Mouse (Mus musculus): Measurements from ENCODE around the gene Wfdc1. TPM values are rescaled to one million over a fixed set of nuclear protein-coding genes. Genes with fewer than 3 reads are reported as not detected.

The Wfdc1 gene
- polyA plus RNA-seq, 1 experiment: 41.3 TPM

DNA sequence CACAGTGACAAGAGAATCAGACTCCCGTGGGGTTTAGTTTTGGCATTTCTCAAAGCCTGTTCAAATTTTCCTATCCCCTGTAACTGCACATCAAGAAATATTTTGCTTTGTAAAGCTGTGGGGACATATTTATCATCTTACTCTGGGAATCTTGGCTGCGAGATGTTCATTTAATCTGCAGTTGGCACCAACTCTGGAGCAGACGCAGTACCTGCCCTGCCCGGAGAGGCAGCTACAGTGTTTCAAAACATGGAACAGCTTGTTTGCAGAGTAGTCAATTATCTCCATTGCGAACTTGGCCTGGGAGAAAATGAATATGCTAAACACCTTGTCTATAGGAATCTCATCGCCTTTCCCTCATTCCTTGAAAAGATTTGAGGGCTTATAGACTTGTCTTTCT is 27.9 kb upstream of the Wfdc1 start:
- peak; percentile 46 for DNase-seq (ENCODE audit: low read depth)

DNA sequence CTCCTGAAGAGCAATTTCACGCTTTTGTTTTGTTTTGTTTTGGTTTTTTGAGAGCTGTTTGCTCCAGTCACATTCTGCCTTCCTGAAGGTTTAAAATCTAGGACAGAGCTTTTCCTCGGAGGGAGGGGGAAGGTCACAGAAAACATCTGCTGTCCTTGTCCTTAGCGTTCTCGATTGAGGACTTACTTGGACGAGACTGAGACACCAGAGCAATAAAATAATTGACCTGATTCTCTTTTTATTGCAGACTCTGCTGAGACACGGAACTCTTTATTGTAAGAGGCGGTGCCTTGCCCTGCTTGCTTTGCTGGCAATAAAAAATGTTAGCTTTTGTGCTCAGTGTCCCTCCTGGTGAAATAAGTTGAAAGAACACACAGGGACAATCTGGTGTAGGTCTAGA is 26.4 kb upstream of the Wfdc1 start:
- no peak for DNase-seq (ENCODE audit: low read depth)

DNA sequence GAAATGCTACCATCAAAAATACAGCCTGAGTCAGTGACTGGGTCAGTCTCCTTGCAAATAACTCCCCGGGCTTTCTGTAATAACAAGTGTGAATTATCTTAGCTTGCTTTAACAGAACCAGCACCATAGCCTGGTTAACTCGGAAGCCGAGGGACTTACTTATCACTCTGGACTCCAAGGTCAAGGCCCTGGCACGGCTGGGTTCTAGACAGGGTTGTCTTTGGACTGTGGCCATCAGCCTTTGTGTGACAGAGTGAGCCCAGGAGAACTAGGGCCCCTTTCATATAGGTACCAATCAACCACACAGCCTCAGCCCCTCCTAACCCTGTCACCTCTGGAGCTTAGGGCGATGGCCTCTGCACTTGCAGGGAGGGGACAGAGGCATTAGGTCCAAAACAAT is 25.1 kb upstream of the Wfdc1 start:
- no peak for DNase-seq (ENCODE audit: low read depth)

DNA sequence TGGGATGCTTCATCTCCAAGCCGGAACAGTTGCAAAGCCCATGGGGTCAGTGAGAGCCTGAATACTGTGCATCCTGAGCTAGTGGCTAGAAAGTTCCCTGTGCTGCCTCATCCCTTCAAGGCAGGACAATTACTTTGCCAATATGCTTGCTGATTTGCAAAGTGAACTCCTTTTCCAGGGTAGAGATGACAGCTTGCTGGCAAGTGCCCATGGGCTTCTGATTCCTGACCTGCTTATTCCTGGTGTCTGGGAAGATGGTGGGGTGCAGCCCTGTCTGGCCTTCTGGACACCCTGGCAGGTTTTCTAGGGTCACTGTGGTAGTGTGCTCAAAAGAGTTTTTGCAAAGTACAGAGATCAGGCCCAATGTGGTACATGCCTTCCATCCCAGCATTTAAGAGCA is 23.2 kb upstream of the Wfdc1 start:
- no peak for DNase-seq (ENCODE audit: low read depth)

DNA sequence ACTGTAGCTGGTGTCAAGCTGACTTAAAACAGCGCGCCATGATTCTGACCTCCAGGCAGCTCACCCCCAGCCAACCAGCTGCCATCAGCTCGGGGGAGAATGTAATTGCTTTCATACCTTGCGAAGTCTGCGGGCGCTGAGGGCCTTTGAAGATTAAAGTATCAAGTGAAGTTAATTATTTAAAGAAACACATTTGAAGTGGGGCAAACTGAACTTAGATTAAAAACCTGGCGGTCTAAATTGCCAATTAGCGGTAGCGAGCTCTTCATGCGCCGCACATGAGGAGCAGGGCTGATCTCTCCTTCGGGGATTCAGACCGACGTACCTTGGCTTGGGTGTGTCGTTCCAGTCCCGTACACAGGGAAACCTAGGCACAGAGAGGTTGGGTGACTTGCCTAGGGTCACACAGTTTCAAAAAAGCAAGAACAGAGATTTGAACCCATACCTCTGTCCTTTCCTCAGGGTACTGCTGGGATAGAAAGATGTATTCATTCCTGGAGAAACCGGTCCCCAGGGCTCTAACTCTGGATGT is 21.7 kb upstream of the Wfdc1 start:
- no peak for DNase-seq (ENCODE audit: low read depth)

DNA sequence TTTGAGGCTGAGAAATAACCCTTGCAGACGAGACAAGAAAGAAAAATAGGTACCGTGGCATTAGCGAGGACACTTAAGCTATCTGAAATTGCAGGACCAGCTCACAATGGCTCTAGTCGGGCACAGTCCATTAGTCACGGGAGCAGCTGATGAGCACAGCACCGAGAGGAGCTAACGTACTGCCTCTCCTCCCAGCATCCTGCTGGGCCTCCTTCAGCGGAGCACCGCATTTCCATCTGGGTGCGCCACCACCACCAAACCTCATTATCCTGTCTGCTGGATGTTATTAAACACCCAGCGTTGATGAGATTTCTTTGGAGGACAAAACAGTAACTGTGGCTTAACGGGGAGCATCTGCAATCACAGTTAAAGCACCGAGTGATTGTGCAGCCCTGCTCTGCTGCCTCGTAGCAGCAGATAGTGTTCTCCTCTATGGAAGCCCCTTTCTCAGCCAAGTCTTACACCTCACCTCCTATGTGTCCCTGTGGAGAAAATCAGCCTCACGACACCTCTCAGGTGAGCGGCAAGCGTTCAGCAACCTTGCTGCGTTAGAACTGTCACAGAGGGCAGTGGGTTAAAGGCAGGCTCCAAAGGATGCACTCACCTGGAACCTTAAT is 21.1 kb upstream of the Wfdc1 start:
- no peak for DNase-seq (ENCODE audit: low read depth)

DNA sequence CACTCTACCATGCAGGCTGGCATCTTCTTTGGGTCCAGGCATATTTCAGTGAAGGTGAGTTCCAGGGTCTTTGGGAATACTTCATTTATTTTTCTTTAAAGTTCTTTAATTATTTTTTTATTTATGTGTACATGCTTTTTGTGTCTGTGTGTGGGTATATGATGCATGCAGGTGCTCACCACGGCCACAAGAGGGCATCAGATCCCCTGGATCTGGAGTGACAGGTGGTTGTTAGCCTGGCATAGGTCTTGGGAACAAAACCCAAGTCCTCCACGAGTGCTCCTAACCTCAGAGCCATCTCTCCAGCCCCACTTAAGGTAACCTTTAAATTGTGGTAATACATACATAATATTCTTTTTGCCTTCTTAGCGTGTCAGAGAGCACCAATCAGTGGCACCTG is 20.0 kb upstream of the Wfdc1 start:
- DNase-seq (ENCODE audit: low read depth): no peak

DNA sequence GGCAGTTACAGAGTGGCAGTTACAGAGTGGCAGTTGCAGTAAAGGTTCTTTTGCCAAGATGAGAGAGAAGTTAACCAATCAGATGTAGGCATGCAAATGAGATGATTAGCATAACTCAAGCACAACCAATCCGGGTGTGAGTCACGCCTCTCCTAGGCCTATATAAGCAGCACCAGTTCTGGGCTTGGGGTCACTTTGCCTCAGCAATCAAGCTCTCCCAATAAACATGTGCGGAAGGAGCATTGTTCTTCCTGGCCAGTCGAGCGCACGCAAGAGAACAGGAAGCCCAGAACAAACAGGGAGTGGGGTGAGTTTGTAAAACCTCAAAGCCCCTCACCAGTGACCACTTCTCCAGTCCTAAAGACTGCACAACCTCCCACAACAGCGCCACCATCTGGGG is 19.3 kb upstream of the Wfdc1 start:
- DNase-seq (ENCODE audit: low read depth): no peak

DNA sequence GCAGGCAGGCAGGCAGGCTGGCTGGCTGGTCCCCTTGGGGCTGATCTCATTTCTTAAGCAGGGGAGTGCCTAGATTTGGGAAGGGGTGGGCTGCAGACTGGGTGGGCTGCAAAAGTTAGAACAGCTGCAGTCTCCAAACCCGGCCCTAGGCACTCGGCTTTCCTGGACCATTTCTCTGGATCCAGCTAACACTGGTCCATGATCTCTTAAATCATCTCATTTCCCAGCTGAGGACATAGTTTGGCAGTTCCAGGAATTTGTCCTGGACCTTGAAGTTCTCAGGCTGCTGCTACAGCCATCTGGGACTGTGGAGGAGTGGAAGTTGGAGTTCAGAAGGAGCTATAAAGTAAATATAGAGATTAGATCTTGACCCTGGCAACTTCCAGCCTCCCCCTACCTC is 14.8 kb upstream of the Wfdc1 start:
- no peak for DNase-seq (ENCODE audit: low read depth)

DNA sequence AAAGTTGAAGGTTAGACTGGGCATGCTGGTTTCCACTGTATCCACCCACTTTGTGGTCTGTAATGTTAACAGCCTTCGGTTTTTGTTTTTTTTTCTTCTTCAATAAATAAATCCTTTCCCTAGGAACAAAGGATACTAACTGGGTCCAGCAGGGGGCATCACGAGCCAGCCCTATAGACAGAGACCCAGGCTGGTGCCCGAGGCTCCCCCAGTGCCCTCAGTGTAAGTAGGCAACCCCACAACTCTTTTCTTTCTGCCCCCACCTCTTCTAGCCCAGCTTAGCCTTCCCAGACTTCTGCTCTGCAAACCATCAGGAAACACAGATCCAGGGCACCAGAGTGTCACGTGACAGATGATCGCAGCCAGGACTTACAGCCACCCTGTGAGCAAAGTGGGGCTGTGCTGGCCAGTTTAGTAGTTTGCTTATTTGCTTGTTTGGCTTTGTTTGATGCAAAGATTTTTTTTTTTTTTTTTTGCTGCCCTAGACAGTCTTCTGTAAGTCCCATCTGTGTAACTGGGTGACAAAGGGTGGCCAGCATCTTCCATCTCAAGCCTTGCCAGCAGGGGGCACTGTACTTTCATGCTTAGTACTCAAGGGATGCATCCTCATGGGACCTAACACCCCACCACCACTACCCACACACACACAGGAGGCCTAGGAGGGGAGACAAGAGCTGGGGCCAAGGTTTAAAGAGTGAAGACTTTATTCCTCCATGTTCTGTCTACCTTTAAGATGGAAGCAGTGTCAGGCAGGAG is 9.3 kb upstream of the Wfdc1 start:
- DNase-seq (ENCODE audit: low read depth): no peak

DNA sequence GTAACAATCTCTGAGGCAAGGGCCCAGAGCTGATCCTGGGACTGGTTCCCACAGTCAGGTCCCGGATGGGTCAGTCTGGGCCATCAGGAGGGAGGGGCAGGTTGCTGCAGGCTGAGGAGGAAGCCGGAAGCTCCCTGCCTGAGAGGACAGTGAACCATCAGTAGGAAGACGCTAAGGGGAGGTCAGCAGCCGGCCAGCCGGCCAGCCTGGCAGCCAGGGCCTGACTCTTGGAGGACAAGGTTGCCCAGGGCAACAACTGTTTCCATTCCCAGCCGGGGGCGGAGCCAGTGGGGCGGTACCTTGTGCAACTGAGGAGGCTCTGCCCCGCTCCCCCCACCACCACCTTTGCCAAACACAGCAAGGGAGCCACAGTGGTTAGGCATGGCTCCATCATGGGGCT is 5.1 kb upstream of the Wfdc1 start:
- DNase-seq (ENCODE audit: low read depth): no peak

DNA sequence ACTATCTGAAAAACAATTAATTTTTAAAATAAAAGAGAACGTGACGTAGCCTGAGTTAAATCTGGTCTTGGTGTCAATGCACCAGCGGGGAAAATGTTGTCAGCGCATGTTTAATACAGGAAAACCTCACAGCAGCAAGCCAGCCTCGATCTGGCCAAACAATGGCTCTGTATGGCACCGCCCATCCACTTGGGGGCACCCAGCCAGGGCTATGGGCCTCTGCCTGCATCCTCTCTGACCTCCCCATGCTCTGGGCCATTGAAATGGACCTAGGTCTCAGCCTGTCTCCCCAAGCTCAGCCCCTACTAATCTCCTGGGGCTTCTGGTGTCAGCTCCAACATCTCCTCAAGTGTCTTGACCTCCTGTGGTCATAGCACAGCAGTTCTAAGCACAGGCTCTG is 4.3 kb upstream of the Wfdc1 start:
- DNase-seq (ENCODE audit: low read depth): no peak

DNA sequence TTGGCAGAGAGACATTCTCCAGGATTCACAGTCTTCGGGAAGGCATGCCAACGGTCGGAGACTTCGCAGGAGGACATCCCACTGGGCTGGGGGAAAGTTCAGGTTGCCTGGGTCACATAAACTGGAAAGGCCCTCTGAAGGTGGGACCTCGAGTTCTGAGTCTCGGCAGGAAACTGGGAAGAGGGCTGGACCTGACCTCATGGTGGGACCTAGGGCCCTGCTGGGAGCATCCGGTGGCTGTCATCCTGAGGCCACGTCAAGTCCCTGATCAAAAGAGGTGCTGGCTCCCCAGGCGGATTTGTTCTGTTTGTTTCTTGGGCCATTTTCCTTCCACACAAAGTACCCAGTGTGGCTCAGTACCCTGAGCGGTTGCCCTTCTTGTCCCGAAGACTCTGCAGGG is 2.7 kb upstream of the Wfdc1 start:
- DNase-seq (ENCODE audit: low read depth): no peak

DNA sequence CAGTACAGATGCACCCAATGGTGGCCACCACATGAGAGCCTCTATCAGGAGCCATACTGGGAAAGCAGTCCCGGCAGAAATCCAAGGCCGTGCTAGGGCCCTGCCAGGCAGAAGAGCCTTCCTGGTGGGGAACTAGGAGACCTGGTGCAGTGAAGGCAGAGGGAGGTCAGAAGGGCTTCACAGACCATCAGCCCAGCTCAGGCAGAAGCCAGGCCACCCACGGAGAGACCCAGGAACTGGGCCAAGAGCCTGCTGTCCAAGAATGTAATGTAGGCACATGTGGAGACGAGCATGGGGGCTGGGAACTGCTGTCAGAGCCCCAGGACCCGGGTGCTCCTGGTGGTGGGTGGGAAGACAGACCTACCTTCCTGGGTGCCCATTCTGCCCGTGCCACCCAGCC is 895 bp upstream of the Wfdc1 start:
- DNase-seq (ENCODE audit: low read depth): no peak

DNA sequence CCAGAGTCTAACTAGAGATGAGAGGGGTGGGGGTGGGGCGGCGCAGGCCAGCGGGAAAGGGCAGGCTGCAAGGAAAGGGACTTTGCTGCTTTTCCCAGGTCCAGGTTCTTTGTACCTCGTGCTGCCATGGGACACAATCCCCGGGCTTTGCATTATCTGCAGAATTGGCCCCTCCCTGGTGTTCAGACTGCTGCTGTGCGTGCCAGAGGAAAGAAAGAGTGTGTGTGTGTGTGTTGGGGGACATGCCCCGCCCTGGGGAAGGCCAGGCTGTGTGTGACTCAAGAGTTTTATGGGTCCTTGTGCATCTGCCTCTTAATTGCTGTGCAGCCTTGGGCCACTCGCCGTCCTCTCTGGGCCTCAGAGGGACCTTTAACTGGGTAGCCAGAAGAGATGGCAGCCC is 2.3 kb downstream of the Wfdc1 start:
- DNase-seq (ENCODE audit: low read depth): no peak

DNA sequence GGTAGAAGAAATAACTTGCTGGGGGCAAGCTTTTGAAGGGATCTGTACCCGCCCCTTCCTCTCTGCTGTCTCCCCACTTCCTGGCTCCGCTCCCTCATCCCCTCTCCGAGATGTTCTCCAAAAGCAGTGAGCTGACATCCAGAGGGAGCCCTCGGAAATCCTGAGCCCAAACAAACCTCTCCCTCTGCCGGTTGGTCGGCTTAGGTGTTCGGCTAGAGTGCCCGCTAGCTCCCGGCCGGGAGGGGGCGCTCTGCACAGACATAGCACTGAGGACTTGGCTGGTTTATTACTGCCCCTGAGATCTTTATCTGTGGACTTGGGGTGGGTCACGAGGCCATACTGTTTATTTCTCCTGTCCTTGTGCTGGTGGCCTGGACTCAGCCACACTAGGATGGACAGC is 3.1 kb downstream of the Wfdc1 start:
- DNase-seq (ENCODE audit: low read depth): no peak

DNA sequence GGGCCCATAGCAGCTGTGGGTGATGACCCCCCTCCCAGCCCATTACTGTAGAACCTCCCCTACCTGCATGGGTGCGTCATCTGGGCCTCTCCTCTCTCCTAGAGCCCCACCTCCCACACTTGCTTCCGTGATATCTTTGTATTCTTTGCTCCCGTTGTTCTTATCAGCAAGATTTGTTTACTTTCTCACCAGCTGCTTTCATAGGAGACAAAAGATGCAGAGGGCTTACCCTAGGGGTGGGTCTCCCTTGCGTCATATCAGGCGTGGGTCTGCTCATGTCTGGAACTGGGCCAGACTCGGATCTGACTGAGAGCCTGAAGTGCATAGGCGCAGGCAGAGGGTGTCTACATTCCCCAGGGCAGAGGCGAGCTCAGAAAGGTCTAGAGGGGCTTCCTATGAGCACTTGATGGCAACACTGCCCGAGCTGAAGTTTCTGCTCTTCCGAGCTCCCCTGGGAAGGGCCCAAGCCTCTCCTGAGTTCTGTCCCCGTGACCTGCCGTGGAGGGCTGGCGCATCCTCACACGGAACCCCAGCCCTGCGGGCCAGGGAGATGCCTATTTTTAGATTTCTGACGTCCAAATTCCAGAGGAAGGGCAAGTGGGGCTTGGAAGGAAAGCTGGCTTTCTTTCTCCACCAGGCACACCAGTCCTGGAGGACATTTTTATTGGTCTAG is 4.4 kb downstream of the Wfdc1 start:
- no peak for DNase-seq (ENCODE audit: low read depth)

DNA sequence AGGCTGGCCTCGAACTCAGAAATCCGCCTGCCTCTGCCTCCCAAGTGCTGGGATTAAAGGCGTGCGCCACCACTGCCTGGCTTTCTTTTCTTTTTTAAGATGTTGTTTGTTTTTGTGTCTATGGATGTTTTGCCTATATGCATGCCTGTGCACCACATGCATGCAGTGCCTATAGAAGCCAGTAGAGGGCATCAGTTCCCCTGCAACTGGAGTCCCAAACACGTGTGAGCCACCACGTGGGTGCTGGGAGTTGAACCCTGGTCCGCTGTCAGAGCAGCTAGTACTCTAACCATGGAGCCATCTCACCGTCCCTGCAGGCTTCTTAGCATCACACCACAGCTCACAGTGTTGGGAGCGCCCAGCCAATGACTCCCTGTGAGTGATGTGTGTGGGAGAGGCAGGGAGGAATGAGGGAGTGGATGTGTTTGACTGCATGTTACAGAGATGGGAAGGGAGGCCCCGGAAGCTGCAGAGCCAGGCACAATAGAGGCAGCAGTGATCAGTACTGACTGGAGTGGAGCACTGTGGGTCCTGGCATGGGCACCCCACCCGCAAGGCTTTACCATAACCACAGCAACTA is 7.9 kb downstream of the Wfdc1 start:
- no peak for DNase-seq (ENCODE audit: low read depth)

DNA sequence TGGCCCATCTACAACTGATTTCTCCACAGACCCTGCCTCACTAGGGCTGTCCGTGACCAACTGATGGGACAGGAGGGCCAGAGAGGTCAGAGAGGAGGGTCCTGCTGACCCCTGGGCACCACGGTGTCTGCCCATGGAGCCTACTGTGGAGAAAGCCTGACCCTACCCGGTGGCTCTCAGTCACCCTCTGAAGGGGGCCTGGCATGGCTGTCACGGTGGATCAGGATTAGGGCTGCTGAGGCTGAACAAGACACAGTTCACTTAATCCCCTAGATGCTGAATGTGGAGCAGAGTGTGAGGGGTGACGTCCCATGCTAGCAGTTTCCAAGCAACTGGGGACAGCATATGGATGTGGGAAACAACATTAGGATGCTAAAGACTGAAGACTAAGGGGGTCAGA is 9.3 kb downstream of the Wfdc1 start:
- DNase-seq (ENCODE audit: low read depth): no peak

DNA sequence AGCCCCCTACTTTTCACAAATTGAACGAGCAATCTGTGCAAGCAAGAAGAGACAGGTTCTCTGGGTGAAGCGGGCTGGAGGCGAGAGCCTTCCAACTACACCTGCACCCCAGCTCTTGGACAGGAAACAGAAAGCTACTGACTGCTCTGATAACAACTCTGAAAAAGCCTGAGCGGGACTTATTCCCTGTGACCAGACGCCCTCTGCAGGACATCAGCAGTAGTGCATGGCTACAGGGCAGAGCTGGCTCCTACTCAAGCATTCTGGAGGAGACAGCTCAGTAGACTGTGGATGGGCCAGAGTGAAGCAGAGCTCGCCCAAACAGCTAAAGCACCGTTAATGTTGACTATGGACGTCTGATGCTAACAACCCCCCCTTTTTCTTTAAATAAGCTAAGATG is 10.2 kb downstream of the Wfdc1 start:
- DNase-seq (ENCODE audit: low read depth): no peak

DNA sequence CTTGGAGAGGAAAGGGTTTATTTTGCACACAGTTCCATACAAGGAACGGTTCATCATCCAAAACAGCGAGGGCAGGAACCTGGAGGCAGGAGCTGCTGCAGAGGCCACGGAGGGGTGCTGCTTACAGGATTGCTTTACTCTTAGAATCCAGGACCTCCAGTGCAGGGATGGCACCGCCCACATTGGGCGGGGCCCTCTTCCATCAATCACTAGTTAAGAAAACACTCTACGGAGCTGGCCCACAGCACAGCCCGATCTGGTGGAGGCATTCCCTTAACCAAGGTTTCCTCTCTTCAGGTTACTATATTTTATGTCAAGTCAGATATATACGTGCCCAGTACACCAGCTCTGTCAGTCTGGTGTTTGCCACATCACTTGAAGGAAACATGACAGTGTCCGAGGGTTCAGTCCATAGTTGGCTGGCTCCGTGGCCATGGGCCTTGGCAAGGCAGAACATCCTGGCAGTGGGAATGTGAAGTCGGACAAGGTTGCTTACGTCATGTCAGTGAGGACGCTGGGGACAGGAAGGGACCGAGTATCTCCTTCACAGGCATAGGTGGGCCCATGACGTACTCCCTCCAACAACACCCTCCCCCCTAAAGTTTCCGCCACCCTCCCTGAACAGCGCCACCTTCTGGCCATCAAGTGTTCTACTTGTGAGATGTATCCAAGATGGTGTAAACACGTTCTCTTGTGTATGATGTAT is 12.1 kb downstream of the Wfdc1 start:
- DNase-seq (ENCODE audit: low read depth): no peak

DNA sequence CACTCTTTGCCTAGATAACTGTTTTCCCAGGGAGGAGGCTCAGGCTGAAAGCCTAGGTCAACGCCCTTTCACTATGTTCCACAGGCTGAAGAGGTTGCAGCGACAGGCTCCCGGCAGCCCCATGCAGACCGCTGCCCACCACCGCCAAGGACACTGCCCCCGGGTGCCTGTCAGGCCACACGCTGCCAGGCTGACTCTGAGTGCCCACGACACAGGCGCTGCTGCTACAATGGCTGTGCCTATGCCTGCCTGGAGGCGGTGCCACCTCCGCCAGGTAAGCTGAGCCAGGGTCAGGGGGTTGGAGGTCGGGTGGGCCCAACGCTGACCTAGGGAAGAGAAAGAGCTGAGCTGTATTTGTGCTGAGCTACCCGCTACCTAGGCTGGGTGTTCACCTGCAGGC is 13.0 kb downstream of the Wfdc1 start:
- DNase-seq (ENCODE audit: low read depth): no peak

Measured in gonadal fat pad, adult 2 months (tissue).